Mouse (Mus musculus) small intestine, adult 2 months (tissue): ENCODE data around the gene D430041D05Rik.

Source experiments
- CTCF ChIP-seq: fragments of 200-500 bp; IDR thresholded peaks from 2 replicates; pipeline ENCODE4 v1.5.1; 2012; ENCODE audit warnings: low read depth, mild to moderate bottlenecking, control low read depth, inconsistent platforms, low read length, moderate library complexity, mixed read lengths; ENCODE audit not compliant: insufficient replicate concordance, insufficient read length; ENCODE audit errors: extremely low read depth
- POLR2A ChIP-seq: fragments of 200-500 bp; IDR thresholded peaks from 2 replicates; pipeline ENCODE4 v1.6.1; 2012; ENCODE audit warnings: low read depth, mild to moderate bottlenecking, control low read depth, inconsistent platforms, low read length, moderate library complexity

- TF ChIP-seq CTCF (no peak), POLR2A (no peak)
These were observed 38.4 kb upstream of the D430041D05Rik start for GRCm38 (mm10) chr2:104449191-104449590.
